Mouse (Mus musculus) right cerebral cortex, adult 18-20 months (tissue): ENCODE measurements around the gene Fscn3.

Experiments
- DNase-seq: peaks from one replicate; pipeline ENCODE4 v3.0.0; 2022; ENCODE audit warnings: mixed read lengths

Fscn3 gene

GRCm38 (mm10) chr6:28429870-28430269 lies 2.3 kb downstream of the Fscn3 start:
- DNase-seq: no peak

GRCm38 (mm10) chr6:28430795-28431537 lies 3.4 kb downstream of the Fscn3 start:
- DNase-seq: no peak

GRCm38 (mm10) chr6:28431538-28431855 lies 3.9 kb downstream of the Fscn3 start:
- DNase-seq: no peak

- no peak for DNase-seq
Measured at GRCm38 (mm10) chr6:28447937-28448336, 20.3 kb downstream of the Fscn3 start.

GRCm38 (mm10) chr6:28449253-28449652 lies 21.7 kb downstream of the Fscn3 start, which contains the start of gene Pax4:
Pax4 (minus strand) TSS chr6:28449353.
- DNase-seq: no peak

- DNase-seq: no peak
Measured at GRCm38 (mm10) chr6:28450481-28450880, 22.9 kb downstream of the Fscn3 start.

GRCm38 (mm10) chr6:28450977-28451376 lies 23.4 kb downstream of the Fscn3 start:
- no peak for DNase-seq

- no peak for DNase-seq
Measured at GRCm38 (mm10) chr6:28459221-28459668, 31.7 kb downstream of the Fscn3 start.

GRCm38 (mm10) chr6:28460534-28460933 lies 32.9 kb downstream of the Fscn3 start:
- DNase-seq: peak; percentile 61

GRCm38 (mm10) chr6:28464630-28465029 lies 37.0 kb downstream of the Fscn3 start:
- DNase-seq: no peak

- DNase-seq: no peak
Measured at GRCm38 (mm10) chr6:28470017-28470602, 42.5 kb downstream of the Fscn3 start.

- DNase-seq: no peak
Measured at GRCm38 (mm10) chr6:28470621-28471020, 43.0 kb downstream of the Fscn3 start.

GRCm38 (mm10) chr6:28471284-28472035 lies 43.9 kb downstream of the Fscn3 start:
- no peak for DNase-seq

- no peak for DNase-seq
Measured at GRCm38 (mm10) chr6:28474211-28474610, 46.6 kb downstream of the Fscn3 start.

- DNase-seq: no peak
Measured at GRCm38 (mm10) chr6:28474839-28475238, 47.2 kb downstream of the Fscn3 start, which contains the start of gene Snd1. Snd1 (plus strand) TSS chr6:28475139.

- DNase-seq: peak; percentile 100
Measured at GRCm38 (mm10) chr6:28479865-28480751, 52.5 kb downstream of the Fscn3 start.

- no peak for DNase-seq
Measured at GRCm38 (mm10) chr6:28480752-28481492, 53.3 kb downstream of the Fscn3 start.

- DNase-seq: no peak
Measured at GRCm38 (mm10) chr6:28482711-28483315, 55.2 kb downstream of the Fscn3 start.

GRCm38 (mm10) chr6:28486008-28486407 lies 58.4 kb downstream of the Fscn3 start:
- no peak for DNase-seq

- DNase-seq: peak; percentile 7
Measured at GRCm38 (mm10) chr6:28486471-28486870, 58.9 kb downstream of the Fscn3 start.

- no peak for DNase-seq
Measured at GRCm38 (mm10) chr6:28486905-28487304, 59.3 kb downstream of the Fscn3 start.
